Mouse (Mus musculus) adrenal gland, postnatal 25 days (tissue): ENCODE results near the gene Gm7029. TPM values are rescaled to one million over a fixed set of nuclear protein-coding genes. Genes with fewer than 3 reads are reported as not detected.
A peak's percentile ranks its signal among the peaks of the same experiment; 100 is the strongest.

Source experiments
- DNase-seq: peaks from one replicate; pipeline ENCODE4 v3.0.0; 2021; ENCODE audit warnings: mixed read lengths
- microRNA-seq, 2 experiments: library from miRNA; unstranded; fragments of <30 nt; microRNA quantifications; one replicate each; pipeline ENCODE4 v1.2.0; 2021
- total RNA-seq: library from RNA; stranded (reverse); gene quantifications from 2 replicates; pipeline ENCODE4 v1.2.3, GENCODE M21; 2021

The Gm7029 gene
- total RNA-seq, 1 experiment from 2014 or later = not detected

- DNase-seq = no peak
Observed at GRCm38 (mm10) chr17:33913264-33913663, 39.6 kb downstream of the Gm7029 start.

GRCm38 (mm10) chr17:33913905-33914304 lies 40.3 kb downstream of the Gm7029 start:
- no peak for DNase-seq

GRCm38 (mm10) chr17:33914969-33915391 lies 41.3 kb downstream of the Gm7029 start:
- DNase-seq = no peak

GRCm38 (mm10) chr17:33915671-33916250 lies 42.1 kb downstream of the Gm7029 start, which contains the start of the genes Tapbp and Zbtb22:
TSS of gene Tapbp (plus strand) at chr17:33915899.
TSS of gene Zbtb22 (plus strand) at chr17:33915904.
- peak; percentile 94 for DNase-seq

GRCm38 (mm10) chr17:33916294-33916693 lies 42.7 kb downstream of the Gm7029 start:
- no peak for DNase-seq

GRCm38 (mm10) chr17:33916847-33917655 lies 43.4 kb downstream of the Gm7029 start:
- no peak for DNase-seq

GRCm38 (mm10) chr17:33917656-33918292 lies 44.1 kb downstream of the Gm7029 start:
- no peak for DNase-seq

- no peak for DNase-seq
Observed at GRCm38 (mm10) chr17:33918293-33919203, 44.9 kb downstream of the Gm7029 start.

- DNase-seq = peak; percentile 88
Observed at GRCm38 (mm10) chr17:33919351-33920281, 46.0 kb downstream of the Gm7029 start.

GRCm38 (mm10) chr17:33920282-33921097 lies 46.9 kb downstream of the Gm7029 start:
- DNase-seq = peak; percentile 83

GRCm38 (mm10) chr17:33921361-33921760 lies 47.7 kb downstream of the Gm7029 start:
- no peak for DNase-seq

Small RNA genes lying within 50 kb of the gene (microRNA-seq; reads per million reads assigned to microRNA genes)
- 0 reads per million in 2 experiments for gene Gm27740

Other genes with a start within 250 kb of the Gm7029 start
- gene Zfp414, start 244.7 kb upstream of the Gm7029 start, total RNA-seq = 41.1 and 49.7 TPM in 2 replicates
- gene Pram1, start 235.8 kb upstream of the Gm7029 start, total RNA-seq = 0.67 and 0.97 TPM in 2 replicates
- 202 and 208 TPM in 2 replicates for gene Hnrnpm, start 187.0 kb upstream of the Gm7029 start, total RNA-seq
- gene March2, start 155.2 kb upstream of the Gm7029 start, total RNA-seq = 113 and 117 TPM in 2 replicates
- 236 and 280 TPM in 2 replicates for gene Rab11b, start 113.3 kb upstream of the Gm7029 start, total RNA-seq
- 50.0 and 57.7 TPM in 2 replicates for gene Angptl4, start 92.0 kb upstream of the Gm7029 start, total RNA-seq
- gene Kank3, start 63.3 kb upstream of the Gm7029 start, total RNA-seq = 82.9 and 109 TPM in 2 replicates
- 1,302 and 1,448 TPM in 2 replicates for gene Rps28, start 49.3 kb upstream of the Gm7029 start, total RNA-seq
- 475 and 496 TPM in 2 replicates for gene Ndufa7, start 49.3 kb upstream of the Gm7029 start, total RNA-seq
- 27.0 and 40.5 TPM in 2 replicates for gene Cd320, start 30.7 kb upstream of the Gm7029 start, total RNA-seq
- gene Kifc1, start 16.8 kb downstream of the Gm7029 start, total RNA-seq = 7.0 and 11.3 TPM in 2 replicates
- gene Platr17, start 31.3 kb downstream of the Gm7029 start, total RNA-seq = not detected in 2 replicates
- gene Daxx, start 35.6 kb downstream of the Gm7029 start, total RNA-seq = 35.2 and 36.4 TPM in 2 replicates
- gene Tapbp, start 42.1 kb downstream of the Gm7029 start, total RNA-seq = 101 and 166 TPM in 2 replicates
- gene Zbtb22, start 42.1 kb downstream of the Gm7029 start, total RNA-seq = 27.4 and 38.8 TPM in 2 replicates
- gene Rgl2, start 55.7 kb downstream of the Gm7029 start, total RNA-seq = 68.9 and 72.7 TPM in 2 replicates
- gene Pfdn6, start 66.5 kb downstream of the Gm7029 start, total RNA-seq = 101 and 102 TPM in 2 replicates
- 38.7 and 40.4 TPM in 2 replicates for gene Wdr46, start 66.8 kb downstream of the Gm7029 start, total RNA-seq
- gene B3galt4, start 77.7 kb downstream of the Gm7029 start, total RNA-seq = 8.5 and 8.9 TPM in 2 replicates
- gene Vps52, start 82.0 kb downstream of the Gm7029 start, total RNA-seq = 57.4 and 70.0 TPM in 2 replicates
- 630 and 736 TPM in 2 replicates for gene Rps18, start 82.2 kb downstream of the Gm7029 start, total RNA-seq
- gene H2-K1, start 126.5 kb downstream of the Gm7029 start, total RNA-seq = 321 and 327 TPM in 2 replicates
- gene Ring1, start 150.8 kb downstream of the Gm7029 start, total RNA-seq = 50.8 and 66.2 TPM in 2 replicates
- 239 TPM in 2 replicates for gene H2-Ke6, start 154.2 kb downstream of the Gm7029 start, total RNA-seq
- gene Slc39a7, start 157.8 kb downstream of the Gm7029 start, total RNA-seq = 149 and 162 TPM in 2 replicates
- 66.8 and 71.0 TPM in 2 replicates for gene Rxrb, start 158.0 kb downstream of the Gm7029 start, total RNA-seq
- 0.91 and 3.0 TPM in 2 replicates for gene Col11a2, start 165.6 kb downstream of the Gm7029 start, total RNA-seq
- gene H2-Oa, start 218.5 kb downstream of the Gm7029 start, total RNA-seq = 0.27 TPM in 1 of 2 replicates, not detected in the other
- gene H2-DMa, start 245.7 kb downstream of the Gm7029 start, total RNA-seq = 9.0 and 11.5 TPM in 2 replicates
- 209 and 233 TPM in 2 replicates for gene Brd2, start 248.8 kb downstream of the Gm7029 start, total RNA-seq